Mouse (Mus musculus): ENCODE results near the gene Mtx2. TPM values are rescaled to one million over a fixed set of nuclear protein-coding genes. Genes with fewer than 3 reads are reported as not detected.

Gene Mtx2
- total and polyA plus RNA-seq, 3 experiments = 56.4 to 186 (median 111) TPM

DNA sequence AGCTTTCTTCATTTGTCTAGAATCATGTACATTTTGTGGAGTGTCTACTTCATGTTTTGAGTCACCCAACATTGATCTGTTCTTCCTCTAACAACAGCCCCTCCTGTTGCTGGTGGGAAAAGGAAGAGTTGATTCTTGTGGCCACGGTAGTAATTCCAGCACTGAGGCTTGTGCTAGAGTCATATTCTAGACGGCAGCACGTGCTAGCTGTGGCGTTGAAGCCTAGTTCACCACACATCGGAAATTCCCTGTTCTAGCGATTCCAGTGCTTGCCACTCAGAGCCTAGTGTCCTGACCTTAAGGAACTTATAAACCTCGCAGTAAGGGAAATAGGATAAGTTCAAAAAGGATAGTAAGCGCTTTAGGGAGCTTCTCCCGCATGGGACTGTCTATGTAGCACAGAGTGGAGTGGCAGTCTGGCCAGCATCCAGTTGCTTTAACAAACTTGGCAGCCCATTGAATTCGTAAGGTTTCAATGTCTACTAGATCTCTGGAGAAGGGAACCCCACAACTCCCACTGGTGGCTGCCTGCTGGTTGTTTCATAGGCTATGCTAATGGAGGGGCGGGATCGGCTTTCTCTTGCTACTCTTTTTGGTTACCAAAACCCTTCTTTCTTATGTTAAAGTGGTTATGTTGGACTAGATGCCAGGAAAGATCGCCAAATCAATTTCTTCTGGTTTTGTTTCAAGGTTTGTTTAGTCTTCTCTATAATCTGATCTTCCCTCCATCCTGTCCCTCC is 47.9 kb upstream of the Mtx2 start:
- no peak for DNase-seq (ENCODE audit: extremely low read depth)
- no peak overlapping the region for H3K27ac ChIP-seq (ENCODE audit: insufficient read depth, low read depth)
- H3K79me2 ChIP-seq (replicated peaks; ENCODE audit: control insufficient read depth, extremely low read depth, insufficient read depth, poor library complexity, severe bottlenecking) = no peaks in the 10 kb centered on the region
- peaks cover 3 to 12% of the 10 kb centered on the region in 2 experiments; a peak in 2 of 4 replicates for H3K4me1 ChIP-seq (ENCODE audit: control insufficient read depth in 1 of 2, insufficient read depth in 2 of 2)
- TF ChIP-seq BHLHE40 (IDR thresholded peaks at IDR 0.05; ENCODE audit: low read depth, low read length) = peak; percentile 75
- TF ChIP-seq JUND (conservative IDR thresholded peaks at IDR 0.05; ENCODE audit: low read depth, low read length) = no peak
- peak; percentile 71 for TF ChIP-seq MAX (IDR thresholded peaks at IDR 0.05; ENCODE audit: low read length)
- TF ChIP-seq RAD21 (IDR thresholded peaks at IDR 0.05; ENCODE audit: low read depth, low read length) = no peak
- TF ChIP-seq ZNF384 (IDR thresholded peaks at IDR 0.05; ENCODE audit: low read depth, low read length) = no peak
- TF ChIP-seq TCF12 (IDR thresholded peaks at IDR 0.05; ENCODE audit: low read depth, low read length) = no peak
- no peak overlapping the region for H3K9ac ChIP-seq (ENCODE audit: insufficient read depth, low read depth)
- dilution Hi-C loops (cut with MboI; ENCODE audit: extremely low pct_ligation_motif_present, extremely low pct_unique_long_range_greater_than_20kb, low sequenced_read_pairs) (no loop called here), in situ Hi-C loops (cut with MboI; ENCODE audit: low pct_ligation_motif_present, low pct_unique_long_range_greater_than_20kb, low sequenced_read_pairs) (no loop called here)
- no peak overlapping the region for H3K4me2 ChIP-seq (ENCODE audit: insufficient read depth, low read depth, poor library complexity, severe bottlenecking)
- H3K9me3 ChIP-seq (replicated peaks; ENCODE audit: low read length) = no peaks in the 10 kb centered on the region
- no peaks in the 10 kb centered on the region for H3K27me3 ChIP-seq (replicated peaks)
- H3K4me3 ChIP-seq (replicated peaks in 1 of 3; ENCODE audit: low read depth in 2 of 3, low read length in 2 of 3, poor library complexity in 1 of 3) = no peak overlapping the region
- H3K36me3 ChIP-seq (replicated peaks in 1 of 2; ENCODE audit: control insufficient read depth in 1 of 2, insufficient read depth in 1 of 2, low read length in 1 of 2) = no peaks in the 10 kb centered on the region

DNA sequence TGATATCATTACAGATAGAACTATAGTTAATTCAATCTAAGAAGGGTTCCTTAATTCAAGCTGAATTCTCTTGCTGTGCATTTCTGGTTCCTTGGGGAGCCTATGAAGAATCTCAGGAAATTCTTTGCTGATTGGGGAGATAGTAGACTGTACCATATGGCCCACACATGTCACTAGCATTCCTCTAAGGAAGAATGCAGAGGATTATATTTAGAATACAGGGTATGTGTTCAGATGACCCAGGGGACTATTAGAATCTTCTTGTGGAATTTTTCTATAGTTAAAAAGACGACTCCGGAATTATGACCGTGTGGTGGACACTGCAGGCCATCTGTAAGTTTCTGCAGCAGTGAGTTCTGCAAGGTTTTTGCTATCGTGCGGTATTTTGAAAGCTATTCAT is 44.2 kb upstream of the Mtx2 start:
- Histone ChIP-seq H3K4me2 (ENCODE audit: insufficient read depth, low read depth, poor library complexity, severe bottlenecking) (no peak overlapping the region), H3K4me1 (ENCODE audit: control insufficient read depth in 1 of 2, insufficient read depth in 2 of 2) (peaks cover 3 to 12% of the 10 kb centered on the region in 2 experiments; a peak in 2 of 4 replicates), H3K27me3 (replicated peaks) (no peaks in the 10 kb centered on the region), H3K79me2 (replicated peaks; ENCODE audit: control insufficient read depth, extremely low read depth, insufficient read depth, poor library complexity, severe bottlenecking) (no peaks in the 10 kb centered on the region), H3K9ac (ENCODE audit: insufficient read depth, low read depth) (no peak overlapping the region), H3K36me3 (replicated peaks in 1 of 2; ENCODE audit: control insufficient read depth in 1 of 2, insufficient read depth in 1 of 2, low read length in 1 of 2) (no peaks in the 10 kb centered on the region), H3K27ac (ENCODE audit: insufficient read depth, low read depth) (no peak overlapping the region), H3K4me3 (replicated peaks in 1 of 3; ENCODE audit: low read depth in 2 of 3, low read length in 2 of 3, poor library complexity in 1 of 3) (no peak overlapping the region), H3K9me3 (replicated peaks; ENCODE audit: low read length) (no peaks in the 10 kb centered on the region)
- DNase-seq (ENCODE audit: extremely low read depth) = no peak
- dilution Hi-C loops (cut with MboI; ENCODE audit: extremely low pct_ligation_motif_present, extremely low pct_unique_long_range_greater_than_20kb, low sequenced_read_pairs) (no loop called here), in situ Hi-C loops (cut with MboI; ENCODE audit: low pct_ligation_motif_present, low pct_unique_long_range_greater_than_20kb, low sequenced_read_pairs) (no loop called here)
- TF ChIP-seq E2F4 (IDR thresholded peaks at IDR 0.05; ENCODE audit: insufficient replicate concordance, low read depth, low read length) (no peak), MAFK (IDR thresholded peaks at IDR 0.05; ENCODE audit: insufficient replicate concordance, low read length) (no peak), GABPA (IDR thresholded peaks at IDR 0.05; ENCODE audit: insufficient replicate concordance, low read depth, low read length) (no peak), NRF1 (IDR thresholded peaks at IDR 0.05; ENCODE audit: low read depth, low read length) (no peak)

DNA sequence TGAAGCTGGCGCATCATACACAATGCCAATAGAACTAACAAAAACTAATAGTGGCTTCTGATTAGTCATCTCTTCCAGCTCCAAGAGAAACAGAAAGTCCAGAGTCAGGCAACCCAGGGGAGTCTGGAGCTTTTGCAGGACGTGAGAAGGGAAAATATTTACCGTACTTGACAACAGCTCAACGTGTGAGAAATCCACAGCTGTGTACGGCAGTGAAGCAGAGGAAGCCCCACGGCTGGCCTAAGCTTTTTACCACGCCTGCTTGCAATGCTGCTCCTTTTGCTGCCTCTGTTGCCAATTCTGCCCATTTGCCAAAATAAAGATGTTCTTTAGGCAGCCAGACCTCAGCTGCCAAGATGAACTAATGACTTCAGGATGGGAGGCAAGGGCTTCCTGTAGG is 30.1 kb upstream of the Mtx2 start:
- Histone ChIP-seq H3K9ac (ENCODE audit: insufficient read depth, low read depth) (no peak overlapping the region), H3K4me1 (ENCODE audit: control insufficient read depth in 1 of 2, insufficient read depth in 2 of 2) (peaks cover 0 to 9% of the 10 kb centered on the region in 2 experiments; a peak in 2 of 4 replicates), H3K36me3 (replicated peaks in 1 of 2; ENCODE audit: control insufficient read depth in 1 of 2, insufficient read depth in 1 of 2, low read length in 1 of 2) (no peaks in the 10 kb centered on the region), H3K9me3 (replicated peaks; ENCODE audit: low read length) (no peaks in the 10 kb centered on the region), H3K4me2 (ENCODE audit: insufficient read depth, low read depth, poor library complexity, severe bottlenecking) (peak overlapping the region; percentile 29; the same call in 1 of the 2 replicates), H3K4me3 (replicated peaks in 1 of 3; ENCODE audit: low read depth in 2 of 3, low read length in 2 of 3, poor library complexity in 1 of 3) (no peak overlapping the region), H3K79me2 (replicated peaks; ENCODE audit: control insufficient read depth, extremely low read depth, insufficient read depth, poor library complexity, severe bottlenecking) (no peaks in the 10 kb centered on the region), H3K27ac (ENCODE audit: insufficient read depth, low read depth) (no peak overlapping the region), H3K27me3 (replicated peaks) (no peaks in the 10 kb centered on the region)
- dilution Hi-C loops (cut with MboI; ENCODE audit: extremely low pct_ligation_motif_present, extremely low pct_unique_long_range_greater_than_20kb, low sequenced_read_pairs) (no loop called here), in situ Hi-C loops (cut with MboI; ENCODE audit: low pct_ligation_motif_present, low pct_unique_long_range_greater_than_20kb, low sequenced_read_pairs) (no loop called here)
- no peak for DNase-seq (ENCODE audit: extremely low read depth)
- TF ChIP-seq MYC (IDR thresholded peaks at IDR 0.05; ENCODE audit: low read depth, low read length) = no peak
- TF ChIP-seq BHLHE40 (IDR thresholded peaks at IDR 0.05; ENCODE audit: low read depth, low read length) = no peak
- TF ChIP-seq TBP (conservative IDR thresholded peaks at IDR 0.05; ENCODE audit: low read depth, low read length) = no peak
- no peak for TF ChIP-seq ZKSCAN1 (IDR thresholded peaks at IDR 0.05; ENCODE audit: borderline replicate concordance, low read depth, low read length)
- no peak for TF ChIP-seq NELFE (IDR thresholded peaks at IDR 0.05; ENCODE audit: low read depth, low read length)
- TF ChIP-seq SIN3A (IDR thresholded peaks at IDR 0.05; ENCODE audit: low read length) = no peak
- TF ChIP-seq CTCF (conservative IDR thresholded peaks at IDR 0.05 in 1 of 2, IDR thresholded peaks at IDR 0.05 in 1 of 2; ENCODE audit: low read depth in 2 of 2, low read length in 2 of 2) = no peak
- no peak for TF ChIP-seq EP300 (IDR thresholded peaks at IDR 0.05; ENCODE audit: low read length)
- no peak for TF ChIP-seq IRF4 (IDR thresholded peaks at IDR 0.05; ENCODE audit: low read depth, low read length)
- no peak for TF ChIP-seq MAX (IDR thresholded peaks at IDR 0.05; ENCODE audit: low read length)
- TF ChIP-seq ETS1 (conservative IDR thresholded peaks at IDR 0.05; ENCODE audit: low read depth, low read length) = no peak
- TF ChIP-seq MXI1 (IDR thresholded peaks at IDR 0.05; ENCODE audit: low read depth, low read length) = no peak
- TF ChIP-seq HCFC1 (IDR thresholded peaks at IDR 0.05; ENCODE audit: low read depth, low read length) = no peak
- no peak for TF ChIP-seq ELF1 (IDR thresholded peaks at IDR 0.05; ENCODE audit: low read depth, low read length)
- no peak for TF ChIP-seq GABPA (IDR thresholded peaks at IDR 0.05; ENCODE audit: insufficient replicate concordance, low read depth, low read length)
- TF ChIP-seq UBTF (IDR thresholded peaks at IDR 0.05; ENCODE audit: low read depth, low read length) = no peak
- TF ChIP-seq JUN (IDR thresholded peaks at IDR 0.05; ENCODE audit: insufficient read depth, low read depth, low read length) = no peak
- TF ChIP-seq RAD21 (IDR thresholded peaks at IDR 0.05; ENCODE audit: low read depth, low read length) = no peak
